Mouse (Mus musculus): ENCODE measurements at regions not wholly inside any gene's neighbourhood (a gene's known extent, or its start where the extent isn't known, plus 50 kb on each side); places are given as distances from the start of the nearest gene placed in this dataset.

- 59% methylated on average over 6 of the region's 6 CpGs for WGBS
- no peak overlapping the region for H3K27ac ChIP-seq (ENCODE audit: insufficient read depth, low read depth, low read length)
- no peaks in the 10 kb centered on the region for H3K27me3 ChIP-seq (replicated peaks; ENCODE audit: control insufficient read depth, insufficient read depth, low read length)
- H3K4me1 ChIP-seq (ENCODE audit: control insufficient read depth, insufficient read depth, low read length) = peaks cover 19% of the 10 kb centered on the region
- no peak for TF ChIP-seq CTCF (conservative IDR thresholded peaks at IDR 0.05; ENCODE audit: insufficient read depth, insufficient read length, low read depth, low read length)
- no peak for TF ChIP-seq POLR2A (IDR thresholded peaks at IDR 0.05; ENCODE audit: low read depth, low read length)
- DNase-seq = no peak
- no peak overlapping the region for H3K4me3 ChIP-seq (ENCODE audit: insufficient read depth, low read depth, low read length)
- H3K36me3 ChIP-seq (ENCODE audit: control insufficient read depth, insufficient read depth, low read length) = no peaks in the 10 kb centered on the region
These were observed 77.5 kb upstream of the Tiam2 start for GRCm38 (mm10) chr17:3248875-3249274.

- DNase-seq = peak; percentile 44
- Histone ChIP-seq H3K27ac (ENCODE audit: insufficient read depth, low read depth, low read length) (no peak overlapping the region), H3K4me1 (ENCODE audit: control insufficient read depth, insufficient read depth, low read length) (peaks cover 19% of the 10 kb centered on the region)
These were observed 77.1 kb upstream of the Tiam2 start for GRCm38 (mm10) chr17:3249320-3249719.

GRCm38 (mm10) chr17:3251176-3251575 is 75.2 kb upstream of the Tiam2 start:
- Histone ChIP-seq H3K4me1 (ENCODE audit: control insufficient read depth, insufficient read depth, low read length) (peaks cover 10% of the 10 kb centered on the region), H3K27ac (ENCODE audit: insufficient read depth, low read depth, low read length) (no peak overlapping the region), H3K36me3 (ENCODE audit: control insufficient read depth, insufficient read depth, low read length) (no peaks in the 10 kb centered on the region), H3K27me3 (replicated peaks; ENCODE audit: control insufficient read depth, insufficient read depth, low read length) (no peaks in the 10 kb centered on the region), H3K4me3 (ENCODE audit: insufficient read depth, low read depth, low read length) (no peak overlapping the region)
- no peak for TF ChIP-seq POLR2A (IDR thresholded peaks at IDR 0.05; ENCODE audit: low read depth, low read length)
- TF ChIP-seq CTCF (conservative IDR thresholded peaks at IDR 0.05; ENCODE audit: insufficient read depth, insufficient read length, low read depth, low read length) = no peak
- no peak for DNase-seq
- WGBS = 83% methylated on average over 4 of the region's 4 CpGs

More at GRCm38 (mm10) chr17:3249320-3249719, 77.1 kb upstream of the Tiam2 start:
- Histone ChIP-seq H3K27me3 (replicated peaks; ENCODE audit: control insufficient read depth, insufficient read depth, low read length) (no peaks in the 10 kb centered on the region), H3K4me3 (ENCODE audit: insufficient read depth, low read depth, low read length) (no peak overlapping the region), H3K36me3 (ENCODE audit: control insufficient read depth, insufficient read depth, low read length) (no peaks in the 10 kb centered on the region)
- TF ChIP-seq POLR2A (IDR thresholded peaks at IDR 0.05; ENCODE audit: low read depth, low read length) (no peak), CTCF (conservative IDR thresholded peaks at IDR 0.05; ENCODE audit: insufficient read depth, insufficient read length, low read depth, low read length) (no peak)
- 55% methylated on average over 7 of the region's 7 CpGs for WGBS

- Histone ChIP-seq H3K27ac (ENCODE audit: insufficient read depth, low read depth, low read length) (no peak overlapping the region), H3K27me3 (replicated peaks; ENCODE audit: control insufficient read depth, insufficient read depth, low read length) (no peaks in the 10 kb centered on the region), H3K4me3 (ENCODE audit: insufficient read depth, low read depth, low read length) (no peak overlapping the region), H3K36me3 (ENCODE audit: control insufficient read depth, insufficient read depth, low read length) (no peaks in the 10 kb centered on the region), H3K4me1 (ENCODE audit: control insufficient read depth, insufficient read depth, low read length) (peaks cover 4% of the 10 kb centered on the region)
- peak; percentile 54 for DNase-seq
- TF ChIP-seq CTCF (conservative IDR thresholded peaks at IDR 0.05; ENCODE audit: insufficient read depth, insufficient read length, low read depth, low read length) (no peak), POLR2A (IDR thresholded peaks at IDR 0.05; ENCODE audit: low read depth, low read length) (no peak)
- 63% methylated on average over 5 of the region's 5 CpGs for WGBS
These were observed 74.4 kb upstream of the Tiam2 start for GRCm38 (mm10) chr17:3251966-3252365.

- TF ChIP-seq CTCF (conservative IDR thresholded peaks at IDR 0.05; ENCODE audit: insufficient read depth, insufficient read length, low read depth, low read length) = peak; percentile 59
- no peak for TF ChIP-seq POLR2A (IDR thresholded peaks at IDR 0.05; ENCODE audit: low read depth, low read length)
- 88% methylated on average over 10 of the region's 10 CpGs for WGBS
- H3K4me3 ChIP-seq (ENCODE audit: insufficient read depth, low read depth, low read length) = no peak overlapping the region
- no peaks in the 10 kb centered on the region for H3K27me3 ChIP-seq (replicated peaks; ENCODE audit: control insufficient read depth, insufficient read depth, low read length)
- H3K4me1 ChIP-seq (ENCODE audit: control insufficient read depth, insufficient read depth, low read length) = no peaks in the 10 kb centered on the region; the same call in 1 of the 2 replicates
- H3K27ac ChIP-seq (ENCODE audit: insufficient read depth, low read depth, low read length) = no peak overlapping the region
- DNase-seq = peak; percentile 58
- no peaks in the 10 kb centered on the region for H3K36me3 ChIP-seq (ENCODE audit: control insufficient read depth, insufficient read depth, low read length)
These were observed 72.7 kb upstream of the Tiam2 start for GRCm38 (mm10) chr17:3253508-3254176.

GRCm38 (mm10) chr17:3256765-3257164 is 69.6 kb upstream of the Tiam2 start:
- 98% methylated on average over 7 of the region's 7 CpGs for whole genome bisulfite sequencing
- DNase-seq = no peak
- H3K27me3 ChIP-seq (replicated peaks; ENCODE audit: control insufficient read depth, insufficient read depth, low read length) = no peaks in the 10 kb centered on the region
- TF ChIP-seq POLR2A (IDR thresholded peaks at IDR 0.05; ENCODE audit: low read depth, low read length) (no peak), CTCF (conservative IDR thresholded peaks at IDR 0.05; ENCODE audit: insufficient read depth, insufficient read length, low read depth, low read length) (no peak)
- H3K36me3 ChIP-seq (ENCODE audit: control insufficient read depth, insufficient read depth, low read length) = no peaks in the 10 kb centered on the region
- no peak overlapping the region for H3K4me3 ChIP-seq (ENCODE audit: insufficient read depth, low read depth, low read length)
- H3K27ac ChIP-seq (ENCODE audit: insufficient read depth, low read depth, low read length) = no peak overlapping the region
- no peaks in the 10 kb centered on the region for H3K4me1 ChIP-seq (ENCODE audit: control insufficient read depth, insufficient read depth, low read length)

- H3K4me1 ChIP-seq (ENCODE audit: control insufficient read depth, insufficient read depth, low read length) = no peaks in the 10 kb centered on the region
- no peak for TF ChIP-seq POLR2A (IDR thresholded peaks at IDR 0.05; ENCODE audit: low read depth, low read length)
- TF ChIP-seq CTCF (conservative IDR thresholded peaks at IDR 0.05; ENCODE audit: insufficient read depth, insufficient read length, low read depth, low read length) = no peak
- DNase-seq = no peak
- no peaks in the 10 kb centered on the region for H3K36me3 ChIP-seq (ENCODE audit: control insufficient read depth, insufficient read depth, low read length)
- no peak overlapping the region for H3K4me3 ChIP-seq (ENCODE audit: insufficient read depth, low read depth, low read length)
- WGBS = 89% methylated on average over 9 of the region's 9 CpGs
- H3K27ac ChIP-seq (ENCODE audit: insufficient read depth, low read depth, low read length) = no peak overlapping the region
- H3K27me3 ChIP-seq (replicated peaks; ENCODE audit: control insufficient read depth, insufficient read depth, low read length) = no peaks in the 10 kb centered on the region
These were observed 67.4 kb upstream of the Tiam2 start for GRCm38 (mm10) chr17:3258811-3259510.
